Mouse (Mus musculus): ENCODE results near the gene Fbxo46. TPM values are rescaled to one million over a fixed set of nuclear protein-coding genes. Genes with fewer than 3 reads are reported as not detected.

Fbxo46 gene
- total RNA-seq, 2 experiments from 2014 or later = 11.5 to 13.9 TPM

Small RNAs within 50 kb of the gene (microRNA-seq; reads per million reads assigned to microRNA genes)
- gene Mir3100 (3.1 to 5.4 reads per million in 2 experiments), gene Mir330 (4,576 to 5,510 reads per million in 2 experiments)

Other genes with a start within 250 kb of the Fbxo46 start
- 10 to 100 TPM; 22.0 to 27.9 TPM for gene Pglyrp1, start 248.5 kb upstream of the Fbxo46 start, total RNA-seq (2021)
- gene Ccdc61, start 209.4 kb upstream of the Fbxo46 start, total RNA-seq (2021) = 10 to 100 TPM; 11.9 to 14.4 TPM
- gene Nova2, start 194.0 kb upstream of the Fbxo46 start, total RNA-seq (2021) = 100 to 1,000 TPM; 106 to 112 TPM
- gene Nanos2, start 132.5 kb upstream of the Fbxo46 start, total RNA-seq (2021) = 1 to 10 TPM in 1 of 2 experiments, under 1 TPM in 1; 0.91 to 1.3 TPM
- 10 to 100 TPM; 28.0 to 29.1 TPM for gene Mypop, start 128.6 kb upstream of the Fbxo46 start, total RNA-seq (2021)
- gene Irf2bp1, start 115.8 kb upstream of the Fbxo46 start, total RNA-seq (2021) = 10 to 100 TPM; 45.5 to 49.7 TPM
- not detected for gene Foxa3, start 96.3 kb upstream of the Fbxo46 start, total RNA-seq (2021)
- 10 to 100 TPM; 88.4 to 90.2 TPM for gene Sympk, start 95.5 kb upstream of the Fbxo46 start, total RNA-seq (2021)
- gene Rsph6a, start 65.2 kb upstream of the Fbxo46 start, total RNA-seq (2021) = under 1 TPM; 0.21 to 0.58 TPM
- 100 to 1,000 TPM; 141 to 148 TPM for gene Dmwd, start 43.6 kb upstream of the Fbxo46 start, total RNA-seq (2021)
- 10 to 100 TPM; 33.3 to 37.2 TPM for gene Dmpk, start 36.0 kb upstream of the Fbxo46 start, total RNA-seq (2021)
- gene Six5, start 25.3 kb upstream of the Fbxo46 start, total RNA-seq (2021) = 1 to 10 TPM; 2.0 to 2.2 TPM
- 1 to 10 TPM; 1.1 to 1.7 TPM for gene Gm4969, start 1.5 kb upstream of the Fbxo46 start, total RNA-seq (2021)
- 10 to 100 TPM; 20.9 to 22.8 TPM for gene Qpctl, start 29.4 kb downstream of the Fbxo46 start, total RNA-seq (2021)
- gene Snrpd2, start 29.9 kb downstream of the Fbxo46 start, total RNA-seq (2021) = 100 to 1,000 TPM in 1 of 2 experiments, 10 to 100 TPM in 1; 94.1 to 100 TPM
- gene Gipr, start 46.3 kb downstream of the Fbxo46 start, total RNA-seq (2021) = 1 to 10 TPM; 3.0 to 4.1 TPM
- 100 to 1,000 TPM; 183 to 198 TPM for gene Eml2, start 56.6 kb downstream of the Fbxo46 start, total RNA-seq (2021)
- gene Gpr4, start 92.7 kb downstream of the Fbxo46 start, total RNA-seq (2021) = 1 to 10 TPM; 3.5 to 3.6 TPM
- gene Opa3, start 108.5 kb downstream of the Fbxo46 start, total RNA-seq (2021) = 10 to 100 TPM; 36.2 to 37.8 TPM
- gene Vasp, start 152.0 kb downstream of the Fbxo46 start, total RNA-seq (2021) = 10 to 100 TPM; 26.4 to 27.3 TPM
- under 1 TPM in 1 of 2 experiments, not detected in 1; 0.31 TPM for gene Ppm1n, start 160.2 kb downstream of the Fbxo46 start, total RNA-seq (2021)
- 100 to 1,000 TPM; 118 to 127 TPM for gene Rtn2, start 162.8 kb downstream of the Fbxo46 start, total RNA-seq (2021)
- 1 to 10 TPM; 1.4 to 2.0 TPM for gene Fosb, start 190.2 kb downstream of the Fbxo46 start, total RNA-seq (2021)
- 10 to 100 TPM; 43.1 to 43.9 TPM for gene Ercc1, start 224.9 kb downstream of the Fbxo46 start, total RNA-seq (2021)
- 10 to 100 TPM; 17.6 to 18.1 TPM for gene Cd3eap, start 239.6 kb downstream of the Fbxo46 start, total RNA-seq (2021)
- 1 to 10 TPM; 3.4 to 4.5 TPM for gene Ppp1r13l, start 239.9 kb downstream of the Fbxo46 start, total RNA-seq (2021)